Mouse (Mus musculus) CH12.LX (cell line): ENCODE data around the gene Eef1akmt3. TPM values are rescaled to one million over a fixed set of nuclear protein-coding genes. Genes with fewer than 3 reads are reported as not detected.

Experiments used
- DNase-seq: peaks from one replicate; pipeline ENCODE4 v3.0.0-alpha.2; 2013; ENCODE audit errors: extremely low read depth
- H3K27ac ChIP-seq: 2 replicates; pipeline ENCODE4 v1.5.1; 2012; ENCODE audit warnings: low read depth, mild to moderate bottlenecking, control low read depth, moderate library complexity; ENCODE audit not compliant: insufficient read depth
- H3K27me3 ChIP-seq: replicated peaks from 2 replicates; pipeline ENCODE3; 2012; ENCODE audit warnings: inconsistent platforms
- H3K36me3 ChIP-seq, 2 experiments: replicated peaks in 1 of 2; 2 replicates each; pipeline versions ENCODE3 to v1.6.1; 2012; ENCODE audit warnings: inconsistent platforms in 1 of 2, low read length in 1 of 2, mild to moderate bottlenecking in 1 of 2, mixed read lengths in 1 of 2, moderate library complexity in 1 of 2; ENCODE audit not compliant: control insufficient read depth in 1 of 2, insufficient read depth in 1 of 2
- H3K4me1 ChIP-seq, 2 experiments: 2 replicates each; pipeline ENCODE4 v1.6.1; 2012; ENCODE audit warnings: inconsistent platforms in 1 of 2, moderate library complexity in 1 of 2; ENCODE audit not compliant: insufficient read depth in 2 of 2, control insufficient read depth in 1 of 2
- H3K4me2 ChIP-seq: 2 replicates; pipeline ENCODE4 v1.6.1; 2012; ENCODE audit warnings: low read depth, mild to moderate bottlenecking, control low read depth; ENCODE audit not compliant: poor library complexity, insufficient read depth, severe bottlenecking
- H3K4me3 ChIP-seq, 3 experiments: fragments of 150-350 bp in 1 of 3; sonication (generic) in 1 of 3; replicated peaks in 1 of 3; 2 replicates each; pipeline versions ENCODE3 to v1.5.1; 2011 to 2012; ENCODE audit warnings: low read depth in 2 of 3, low read length in 2 of 3, mild to moderate bottlenecking in 2 of 3, moderate library complexity in 2 of 3, control low read depth in 1 of 3, improper control_type of control experiment in 1 of 3, inconsistent platforms in 1 of 3, mixed read lengths in 1 of 3; ENCODE audit not compliant: poor library complexity in 1 of 3
- H3K79me2 ChIP-seq: replicated peaks from 2 replicates; pipeline ENCODE4 v1.6.1; 2012; ENCODE audit warnings: mild to moderate bottlenecking, moderate library complexity; ENCODE audit not compliant: control insufficient read depth, poor library complexity, insufficient read depth, severe bottlenecking; ENCODE audit errors: extremely low read depth
- H3K9ac ChIP-seq: 2 replicates; pipeline ENCODE4 v1.6.1; 2012; ENCODE audit warnings: low read depth, mild to moderate bottlenecking, control low read depth, moderate library complexity; ENCODE audit not compliant: insufficient read depth
- H3K9me3 ChIP-seq: replicated peaks from 2 replicates; pipeline ENCODE3; 2012; ENCODE audit warnings: low read length, inconsistent platforms, mixed read lengths
- EP300 ChIP-seq: IDR thresholded peaks from 2 replicates; pipeline ENCODE4 v1.6.1; 2011; ENCODE audit warnings: low read length, improper control_type of control experiment
- MAFK ChIP-seq: IDR thresholded peaks from 2 replicates; pipeline ENCODE4 v1.6.1; 2011; ENCODE audit warnings: low read length, improper control_type of control experiment; ENCODE audit not compliant: insufficient replicate concordance
- NELFE ChIP-seq: IDR thresholded peaks from 2 replicates; pipeline ENCODE4 v1.6.1; 2011; ENCODE audit warnings: low read depth, low read length, improper control_type of control experiment
- NRF1 ChIP-seq: IDR thresholded peaks from 2 replicates; pipeline ENCODE4 v1.6.1; 2014; ENCODE audit warnings: low read depth, mild to moderate bottlenecking, inconsistent platforms, low read length, improper control_type of control experiment, moderate library complexity
- POLR2A ChIP-seq: IDR thresholded peaks from 2 replicates; pipeline ENCODE4 v1.6.1; 2011; ENCODE audit warnings: low read depth, mild to moderate bottlenecking, improper control_type of control experiment, low read length
- RCOR1 ChIP-seq: conservative IDR thresholded peaks from 2 replicates; pipeline ENCODE4 v1.6.1; 2012; ENCODE audit warnings: low read depth, mild to moderate bottlenecking, inconsistent platforms, low read length, improper control_type of control experiment
- TBP ChIP-seq: conservative IDR thresholded peaks from 2 replicates; pipeline ENCODE4 v1.6.1; 2011; ENCODE audit warnings: low read depth, low read length, improper control_type of control experiment
- USF2 ChIP-seq: conservative IDR thresholded peaks from 2 replicates; pipeline ENCODE4 v1.6.1; 2011; ENCODE audit warnings: low read depth, low read length, improper control_type of control experiment
- ZNF384 ChIP-seq: IDR thresholded peaks from 2 replicates; pipeline ENCODE4 v1.6.1; 2012; ENCODE audit warnings: low read depth, low read length, improper control_type of control experiment, inconsistent platforms
- dilution Hi-C: fragments of 300-500 bp; cut with MboI; formaldehyde crosslinking; loops from 2 replicates; pipeline ENCODE4 v1.14.3; 2020; ENCODE audit warnings: low sequenced_read_pairs; ENCODE audit not compliant: extremely low pct_unique_long_range_greater_than_20kb, extremely low pct_ligation_motif_present
- in situ Hi-C: fragments of 300-500 bp; cut with MboI; formaldehyde crosslinking; loops from 3 replicates; pipeline ENCODE4 v1.14.3; 2019; ENCODE audit warnings: low sequenced_read_pairs, low pct_ligation_motif_present, low pct_unique_long_range_greater_than_20kb, mixed read lengths
- polyA plus RNA-seq: library from polyadenylated mRNA; unstranded; fragments of >175 nt; gene quantifications from 2 replicates; pipeline ENCODE4 v1.2.1, GENCODE M21; 2012; ENCODE audit warnings: low read depth; ENCODE audit not compliant: insufficient read length
- total RNA-seq, 2 experiments: library from RNA; depleted of rRNA; stranded (reverse); fragments of 300-350 nt in 1 of 2; fragments of >200 nt in 1 of 2; gene quantifications; 2 replicates each; pipeline ENCODE4 v1.2.3; 2012 to 2014

Eef1akmt3 gene
- total and polyA plus RNA-seq, 3 experiments, result 0.78 to 1.1 (median 0.98) TPM

DNA sequence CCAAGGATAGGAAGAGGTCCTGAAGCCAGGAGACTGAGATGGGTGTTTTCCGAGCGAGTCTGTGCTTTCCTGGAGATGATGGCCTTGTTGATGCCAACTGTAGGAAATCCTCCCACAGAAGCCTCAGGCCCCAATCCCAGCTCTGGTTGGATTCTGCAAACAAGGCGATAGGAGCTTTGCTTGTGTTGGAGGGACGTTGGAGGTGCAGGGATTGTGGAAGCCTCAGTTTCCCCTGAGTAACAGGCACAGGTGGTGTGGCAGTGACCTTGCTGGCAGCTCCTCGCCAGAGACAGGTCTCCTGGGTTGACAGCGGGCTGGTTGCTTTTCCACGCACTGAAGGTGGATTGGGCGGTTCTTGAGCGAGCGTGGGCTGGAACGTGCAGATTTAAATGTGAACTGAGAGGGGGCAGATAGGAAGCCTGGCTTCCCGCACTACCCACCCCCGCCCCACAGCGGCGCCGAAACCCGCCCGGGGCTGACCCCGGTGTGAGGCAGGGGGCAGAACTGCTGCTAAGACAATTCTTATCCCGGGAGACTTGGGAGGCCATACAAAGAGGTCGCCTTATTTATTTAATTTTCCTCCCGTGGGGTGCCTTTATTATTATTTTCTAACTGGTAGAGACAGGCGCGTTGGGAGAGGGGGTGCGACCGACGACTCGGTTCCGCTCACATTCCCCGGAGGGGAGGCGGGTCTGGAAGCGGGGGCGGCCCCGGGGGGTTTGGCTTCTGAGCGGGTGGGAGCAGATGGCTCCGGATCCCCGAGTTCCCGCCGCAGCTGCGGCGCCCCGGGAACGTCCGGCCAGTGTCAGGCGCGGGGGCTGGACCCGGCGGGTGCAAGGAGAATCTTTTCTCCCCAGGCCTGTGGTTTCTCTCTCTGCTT lies 39.8 kb upstream of the Eef1akmt3 start:
- Histone ChIP-seq H3K4me1 (peaks cover 2 to 18% of the 10 kb centered on the region in 2 experiments; a peak in 3 of 4 replicates), H3K27me3 (no peaks in the 10 kb centered on the region), H3K79me2 (peaks cover 9% of the 10 kb centered on the region), H3K9me3 (no peaks in the 10 kb centered on the region), H3K9ac (no peak overlapping the region), H3K4me3 (no peak overlapping the region), H3K27ac (no peak overlapping the region), H3K4me2 (no peak overlapping the region), H3K36me3 (peaks cover 45 to 82% of the 10 kb centered on the region in 2 experiments)
- dilution Hi-C loops (no loop called here), in situ Hi-C loops (no loop called here)
- TF ChIP-seq NELFE, result no peak
- TF ChIP-seq RCOR1, result no peak
- no peak for TF ChIP-seq POLR2A
- TF ChIP-seq NRF1, result no peak
- DNase-seq, result no peak

DNA sequence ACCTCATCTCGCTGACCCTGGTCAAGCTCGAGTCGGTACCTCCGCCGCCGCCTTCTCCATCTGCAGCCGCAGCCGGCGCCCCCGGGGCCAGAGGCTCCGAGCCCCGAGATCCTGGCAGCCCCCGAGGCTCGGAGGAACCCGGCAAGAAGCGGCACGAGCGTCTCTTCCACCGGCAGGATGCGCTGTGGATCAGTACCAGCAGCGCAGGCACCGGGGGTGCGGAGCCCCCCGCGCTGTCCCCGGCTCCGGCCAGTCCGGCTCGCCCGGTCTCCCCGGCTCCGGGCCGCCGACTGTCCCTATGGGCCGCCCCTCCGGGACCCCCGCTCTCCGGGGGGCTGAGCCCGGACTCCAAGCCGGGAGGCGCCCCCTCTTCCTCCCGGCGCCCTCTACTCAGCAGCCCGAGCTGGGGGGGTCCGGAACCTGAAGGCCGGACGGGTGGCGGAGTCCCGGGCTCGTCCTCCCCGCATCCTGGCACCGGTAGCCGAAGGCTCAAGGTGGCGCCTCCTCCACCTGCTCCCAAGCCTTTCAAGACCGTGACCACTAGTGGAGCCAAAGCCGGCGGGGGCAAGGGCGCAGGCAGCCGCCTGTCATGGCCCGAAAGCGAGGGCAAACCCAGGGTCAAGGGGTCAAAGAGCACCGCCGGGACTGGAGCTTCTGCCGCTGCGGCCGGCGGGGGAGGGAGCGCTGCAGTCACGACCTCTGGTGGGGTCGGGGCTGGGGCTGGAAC lies 38.5 kb upstream of the Eef1akmt3 start:
- in situ Hi-C loops, result no loop called here
- dilution Hi-C loops, result no loop called here
- no peak for TF ChIP-seq TBP
- no peak for TF ChIP-seq USF2
- H3K4me3 ChIP-seq, result no peak overlapping the region
- H3K4me1 ChIP-seq, result peaks cover 4 to 20% of the 10 kb centered on the region in 2 experiments; a peak in 3 of 4 replicates
- H3K36me3 ChIP-seq, result peaks cover 38 to 72% of the 10 kb centered on the region in 2 experiments
- peaks cover 9% of the 10 kb centered on the region for H3K79me2 ChIP-seq
- no peak overlapping the region for H3K9ac ChIP-seq
- no peaks in the 10 kb centered on the region for H3K27me3 ChIP-seq
- H3K27ac ChIP-seq, result no peak overlapping the region
- H3K9me3 ChIP-seq, result no peaks in the 10 kb centered on the region
- no peak overlapping the region for H3K4me2 ChIP-seq
- DNase-seq, result no peak

GRCm38 (mm10) chr10:127078677-127079575 lies 37.6 kb upstream of the Eef1akmt3 start:
- Histone ChIP-seq H3K36me3 (peaks cover 30 to 63% of the 10 kb centered on the region in 2 experiments), H3K4me2 (no peak overlapping the region), H3K27me3 (no peaks in the 10 kb centered on the region), H3K4me1 (peaks cover 4 to 20% of the 10 kb centered on the region in 2 experiments; a peak in 3 of 4 replicates), H3K79me2 (peaks cover 9% of the 10 kb centered on the region), H3K27ac (no peak overlapping the region)
- DNase-seq, result no peak
- dilution Hi-C loops, result no loop called here
- in situ Hi-C loops, result no loop called here
- no peak for TF ChIP-seq EP300
- no peak for TF ChIP-seq ZNF384
- no peak for TF ChIP-seq POLR2A
- no peak for TF ChIP-seq MAFK
- TF ChIP-seq, all 38 proteins: peak for 0
- H3K9ac ChIP-seq, result no peak overlapping the region
- no peaks in the 10 kb centered on the region for H3K9me3 ChIP-seq
- no peak overlapping the region for H3K4me3 ChIP-seq
